Mouse (Mus musculus) limb, embryonic 11.5 days (tissue): Measurements from ENCODE around the gene Fggy. TPM values are rescaled to one million over a fixed set of nuclear protein-coding genes. Genes with fewer than 3 reads are reported as not detected.

Experiments used
- ATAC-seq: fragments of 200-750 bp; cut with Nextera tagmentation; 2 replicates; pipeline ENCODE4 v1.8.0; 2017; ENCODE audit warnings: low read depth; ENCODE audit not compliant: insufficient number of reproducible peaks, low FRiP score, low TSS enrichment
- DNase-seq: peaks from one replicate; pipeline ENCODE4 v3.0.0-alpha.2; 2015; ENCODE audit warnings: low spot score
- H3K27ac ChIP-seq: fragments of 300-500 bp; sonication (generic); replicated peaks from 2 replicates; pipeline ENCODE4 v1.5.1; 2014; ENCODE audit warnings: low read depth, mild to moderate bottlenecking, low read length
- H3K27me3 ChIP-seq: fragments of 300-500 bp; sonication (generic); 2 replicates; pipeline ENCODE4 v1.6.1; 2014; ENCODE audit warnings: mild to moderate bottlenecking, low read length, mixed read lengths; ENCODE audit not compliant: control insufficient read depth, insufficient read depth
- H3K36me3 ChIP-seq: fragments of 300-500 bp; sonication (generic); 2 replicates; pipeline ENCODE4 v1.6.1; 2014; ENCODE audit warnings: mild to moderate bottlenecking, low read length, moderate library complexity, mixed read lengths; ENCODE audit not compliant: control insufficient read depth, insufficient read depth
- H3K4me1 ChIP-seq: fragments of 300-500 bp; sonication (generic); 2 replicates; pipeline ENCODE4 v1.6.1; 2014; ENCODE audit warnings: low read length, mixed read lengths; ENCODE audit not compliant: control insufficient read depth, insufficient read depth
- H3K4me2 ChIP-seq: fragments of 300-500 bp; sonication (generic); 2 replicates; pipeline ENCODE4 v1.6.1; 2014; ENCODE audit warnings: low read depth, mild to moderate bottlenecking, moderate library complexity; ENCODE audit not compliant: severe bottlenecking
- H3K4me3 ChIP-seq: fragments of 300-500 bp; sonication (generic); 2 replicates; pipeline ENCODE4 v1.5.1; 2014; ENCODE audit warnings: low read depth, low read length
- H3K9ac ChIP-seq: fragments of 300-500 bp; sonication (generic); 2 replicates; pipeline ENCODE4 v1.6.1; 2014; ENCODE audit warnings: mild to moderate bottlenecking, low read length
- H3K9me3 ChIP-seq: fragments of 300-500 bp; sonication (generic); 2 replicates; pipeline ENCODE4 v1.6.1; 2016; ENCODE audit warnings: low read length; ENCODE audit not compliant: control insufficient read depth
- WGBS: fragments of 180-500 bp; shearing (Covaris S2); extraction: QIAGEN DNeasy Blood & Tissue Kit; methylation state at CpG from one replicate; pipeline ENCODE4 v1.1.7; 2014; 5-methylcytosine and 5-hydroxymethylcytosine counted together
- polyA plus RNA-seq: library from polyadenylated mRNA; unstranded; fragments of >200 nt; fragmentation: Nextera tagmentation; extraction: Ambion mirVana; gene quantifications from 2 replicates; pipeline ENCODE4 v1.2.1, GENCODE M21; 2014

Gene Fggy
- polyA plus RNA-seq, 1 experiment from 2014 or later: 8.4 TPM

GRCm38 (mm10) chr4:95915628-95916579, 358.6 kb downstream of the Fggy start:
- Histone ChIP-seq H3K27ac (no peak overlapping the region), H3K36me3 (no peaks in the 10 kb centered on the region), H3K27me3 (no peaks in the 10 kb centered on the region), H3K9me3 (no peaks in the 10 kb centered on the region), H3K4me2 (no peak overlapping the region), H3K4me3 (no peak overlapping the region), H3K9ac (no peak overlapping the region), H3K4me1 (no peaks in the 10 kb centered on the region)
- DNase-seq (no peak), ATAC-seq (no peak)
- WGBS: 87% methylated on average over 8 of the region's 8 CpGs

GRCm38 (mm10) chr4:95917703-95918102, 360.4 kb downstream of the Fggy start:
- Histone ChIP-seq H3K36me3 (no peaks in the 10 kb centered on the region), H3K9ac (no peak overlapping the region), H3K27me3 (no peaks in the 10 kb centered on the region), H3K4me1 (no peaks in the 10 kb centered on the region), H3K9me3 (no peaks in the 10 kb centered on the region), H3K4me2 (no peak overlapping the region), H3K4me3 (no peak overlapping the region), H3K27ac (no peak overlapping the region)
- WGBS: 86% methylated on average over 6 of the region's 6 CpGs
- no peak for DNase-seq
- ATAC-seq: no peak

DNA sequence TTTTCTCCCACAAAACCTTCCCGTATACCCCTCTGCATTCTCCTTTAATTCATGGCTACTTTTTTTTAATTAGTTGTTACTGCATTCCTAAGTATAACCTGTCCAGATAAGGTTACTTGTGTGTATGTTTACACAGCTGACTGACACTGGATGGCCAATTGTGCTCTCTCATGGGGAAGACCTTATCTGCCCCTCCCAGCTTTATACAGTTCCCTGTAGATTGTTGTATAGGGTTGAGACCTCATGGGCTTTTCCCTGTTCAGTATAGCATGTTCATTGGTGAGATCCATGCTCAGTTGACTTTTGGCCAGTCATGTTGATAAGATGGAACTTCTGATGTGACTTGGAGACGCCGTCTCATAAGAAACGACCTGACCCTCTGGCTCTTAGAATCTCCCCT, 363.1 kb downstream of the Fggy start:
- H3K27me3 ChIP-seq: no peaks in the 10 kb centered on the region
- DNase-seq (no peak), ATAC-seq (no peak)
- no peak overlapping the region for H3K9ac ChIP-seq
- H3K36me3 ChIP-seq: no peaks in the 10 kb centered on the region
- H3K9me3 ChIP-seq: no peaks in the 10 kb centered on the region
- no peak overlapping the region for H3K4me3 ChIP-seq
- no peak overlapping the region for H3K4me2 ChIP-seq
- H3K4me1 ChIP-seq: no peaks in the 10 kb centered on the region
- WGBS: 88% methylated on average over 4 of the region's 4 CpGs
- no peak overlapping the region for H3K27ac ChIP-seq

GRCm38 (mm10) chr4:95924210-95925184, 367.2 kb downstream of the Fggy start:
- ATAC-seq (peak; percentile 54; the same call in 1 of the 2 replicates), DNase-seq (peak; percentile 88)
- H3K27me3 ChIP-seq: no peaks in the 10 kb centered on the region
- H3K9me3 ChIP-seq: no peaks in the 10 kb centered on the region
- no peak overlapping the region for H3K4me2 ChIP-seq
- no peaks in the 10 kb centered on the region for H3K4me1 ChIP-seq
- H3K27ac ChIP-seq: no peak overlapping the region
- H3K36me3 ChIP-seq: no peaks in the 10 kb centered on the region
- 22% methylated on average over 7 of the region's 7 CpGs for WGBS
- H3K4me3 ChIP-seq: no peak overlapping the region
- H3K9ac ChIP-seq: no peak overlapping the region

DNA sequence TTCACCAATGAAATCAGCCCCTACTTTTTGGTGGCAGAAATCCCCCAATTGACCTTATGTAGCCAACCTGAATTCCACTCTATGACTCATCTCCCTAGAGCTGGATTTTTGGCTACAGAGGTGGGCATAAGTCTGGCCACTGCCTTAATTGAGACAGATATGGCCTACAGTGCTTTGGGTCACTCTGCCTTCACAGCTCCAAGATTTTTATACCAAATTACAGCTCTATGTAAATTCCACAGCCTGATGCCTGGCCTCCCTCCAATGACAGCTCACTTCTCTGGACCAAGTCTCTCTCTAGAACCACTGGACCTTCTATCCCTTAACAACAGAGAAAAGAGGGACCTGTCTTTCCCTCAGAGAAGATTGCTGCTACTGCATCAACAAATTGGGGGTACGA, 371.5 kb downstream of the Fggy start:
- H3K4me2 ChIP-seq: no peak overlapping the region
- 88% methylated on average over 1 of the region's 1 CpGs for WGBS
- no peaks in the 10 kb centered on the region for H3K4me1 ChIP-seq
- H3K9ac ChIP-seq: no peak overlapping the region
- no peaks in the 10 kb centered on the region for H3K9me3 ChIP-seq
- no peak for DNase-seq
- H3K27ac ChIP-seq: no peak overlapping the region
- H3K4me3 ChIP-seq: no peak overlapping the region
- no peak for ATAC-seq
- H3K36me3 ChIP-seq: no peaks in the 10 kb centered on the region
- no peaks in the 10 kb centered on the region for H3K27me3 ChIP-seq

- no peaks in the 10 kb centered on the region for H3K36me3 ChIP-seq
- 81% methylated on average over 1 of the region's 1 CpGs for WGBS
These were observed 372.6 kb downstream of the Fggy start for GRCm38 (mm10) chr4:95929936-95930335.

DNA sequence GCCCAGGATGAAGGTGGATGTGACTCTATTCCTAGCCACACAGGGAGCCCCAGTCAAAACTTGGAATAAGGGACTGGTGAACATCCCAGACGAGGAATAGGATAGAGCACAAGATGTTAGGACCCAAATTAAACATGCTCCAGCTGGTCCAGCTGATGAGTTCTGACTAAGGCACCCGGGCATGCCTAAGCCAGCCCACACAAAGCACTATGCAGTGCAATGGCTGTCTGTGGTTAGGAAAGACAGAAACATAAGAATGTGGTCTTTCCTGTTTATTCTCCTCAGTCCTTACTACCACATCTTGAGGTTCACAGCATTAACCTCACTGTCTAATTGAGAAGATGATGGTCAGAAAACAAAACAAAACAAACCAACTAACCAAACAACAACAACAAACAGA, 374.0 kb downstream of the Fggy start:
- Histone ChIP-seq H3K36me3 (no peaks in the 10 kb centered on the region), H3K27ac (no peak overlapping the region), H3K4me1 (no peaks in the 10 kb centered on the region), H3K27me3 (no peaks in the 10 kb centered on the region), H3K4me3 (no peak overlapping the region), H3K9me3 (no peaks in the 10 kb centered on the region), H3K9ac (no peak overlapping the region), H3K4me2 (no peak overlapping the region)
- 70% methylated on average over 2 of the region's 2 CpGs for WGBS
- DNase-seq (no peak), ATAC-seq (no peak)

More at GRCm38 (mm10) chr4:95929936-95930335, 372.6 kb downstream of the Fggy start:
- no peak overlapping the region for H3K27ac ChIP-seq
- no peak for ATAC-seq
- no peaks in the 10 kb centered on the region for H3K27me3 ChIP-seq
- DNase-seq: no peak
- H3K9ac ChIP-seq: no peak overlapping the region
- no peak overlapping the region for H3K4me3 ChIP-seq
- H3K4me2 ChIP-seq: no peak overlapping the region
- no peaks in the 10 kb centered on the region for H3K9me3 ChIP-seq
- H3K4me1 ChIP-seq: no peaks in the 10 kb centered on the region

DNA sequence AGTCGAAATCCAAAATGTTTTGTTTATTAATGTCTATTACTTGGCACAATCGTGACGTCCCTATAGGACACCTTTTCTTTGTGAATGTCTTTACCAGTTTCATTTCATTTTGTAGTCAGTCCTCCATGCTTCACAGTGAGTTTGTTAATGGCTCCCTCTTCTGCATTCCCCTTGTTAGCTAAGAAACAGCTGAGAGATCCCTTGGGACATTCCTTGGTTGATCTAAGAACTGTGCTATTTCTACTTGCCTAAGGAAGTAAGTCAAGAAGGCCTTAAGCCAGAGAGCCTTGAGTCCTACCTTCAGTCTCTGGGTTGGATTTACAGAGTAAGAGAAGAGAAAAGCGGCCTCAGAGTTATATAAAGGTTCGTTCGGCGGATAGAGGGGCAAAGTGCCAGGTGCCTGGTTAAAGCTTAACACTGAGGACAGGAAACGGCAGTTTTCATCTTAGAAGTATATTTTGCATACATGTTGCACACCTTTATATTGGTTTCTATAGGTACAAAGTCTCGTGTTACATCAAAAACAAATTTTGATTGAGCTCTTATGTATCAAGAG, 376.6 kb downstream of the Fggy start:
- H3K4me1 ChIP-seq: no peaks in the 10 kb centered on the region
- no peaks in the 10 kb centered on the region for H3K27me3 ChIP-seq
- H3K4me2 ChIP-seq: no peak overlapping the region
- ATAC-seq: no peak
- H3K4me3 ChIP-seq: no peak overlapping the region
- no peaks in the 10 kb centered on the region for H3K36me3 ChIP-seq
- no peak overlapping the region for H3K27ac ChIP-seq
- WGBS: 89% methylated on average over 9 of the region's 9 CpGs
- no peak overlapping the region for H3K9ac ChIP-seq
- H3K9me3 ChIP-seq: no peaks in the 10 kb centered on the region
- DNase-seq: no peak
